Mouse (Mus musculus) layer of hippocampus, postnatal 14 days (tissue): ENCODE data around the gene Perp. TPM values are rescaled to one million over a fixed set of nuclear protein-coding genes. Genes with fewer than 3 reads are reported as not detected.

Experiments used
- DNase-seq, 2 experiments: peaks; one replicate each; pipeline ENCODE4 v3.0.0; 2021 to 2022; ENCODE audit warnings: low spot score in 2 of 2, mixed read lengths in 1 of 2
- long read RNA-seq, 2 experiments: library from polyadenylated mRNA; stranded (forward); transcript quantifications; one replicate each; pipeline ENCODE4 v2.0.0; 2021
- total RNA-seq, 2 experiments: library from RNA; stranded (reverse); gene quantifications; 2 replicates each; pipeline ENCODE4 v1.2.3; 2021

Gene Perp
- 1 to 10 TPM; 3.6 to 6.0 TPM for total RNA-seq
- long read RNA-seq, experiment 1, transcript Perp-201 (3 exons, 1,952 nt) = major isoform, 10 of 11 reads
- long read RNA-seq, experiment 1, partial matches to known transcripts = 1 of 11 reads
- long read RNA-seq, experiment 1, other reads (novel, unspliced or antisense) = 0 of 11 reads
- long read RNA-seq, experiment 2, transcript Perp-201 (3 exons, 1,952 nt) = major isoform, 10 of 10 reads
- long read RNA-seq, experiment 2, partial matches to known transcripts = 0 of 10 reads
- long read RNA-seq, experiment 2, other reads (novel, unspliced or antisense) = 0 of 10 reads

DNA sequence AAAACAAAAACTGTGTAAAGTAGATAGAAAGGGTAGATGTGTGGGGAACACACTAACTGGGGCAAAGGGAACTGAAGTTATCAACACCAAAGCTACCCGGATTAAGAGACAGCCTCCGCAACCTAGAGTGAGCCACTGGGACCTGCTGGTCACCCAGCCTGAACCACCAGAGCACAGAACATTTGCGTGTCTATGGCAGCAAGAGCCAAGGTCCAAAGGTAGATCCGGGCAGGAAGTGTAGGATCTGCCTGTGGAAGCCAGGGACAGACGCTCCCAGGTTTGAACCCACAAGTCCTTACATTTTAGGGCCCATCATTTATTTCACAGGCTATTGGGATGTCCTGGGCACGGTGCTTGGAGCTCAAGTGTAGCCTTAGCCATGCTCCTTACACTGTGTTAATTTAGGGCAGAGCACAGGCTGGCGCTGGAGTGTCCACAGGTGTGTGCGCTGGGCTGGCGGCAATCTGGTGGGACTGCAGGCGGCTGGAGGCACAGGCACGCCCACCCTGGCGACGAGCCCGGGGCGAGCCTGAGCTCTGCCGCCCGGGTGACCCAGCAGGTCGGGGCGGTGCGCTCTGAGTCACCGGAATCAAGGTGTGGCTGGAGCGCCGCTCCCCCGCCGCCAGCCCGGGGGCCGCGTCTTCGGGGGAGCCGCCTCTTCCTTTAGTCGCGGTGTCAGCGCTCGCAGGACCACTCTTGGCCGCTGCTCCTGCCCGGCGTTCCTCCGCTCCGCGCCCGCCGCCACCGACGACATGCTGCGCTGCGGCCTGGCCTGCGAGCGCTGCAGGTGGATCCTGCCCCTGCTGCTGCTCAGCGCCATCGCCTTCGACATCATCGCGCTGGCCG is at the start of gene Perp:
Perp (plus strand) TSS at position 580 of the 846 bp plus-strand sequence.
- DNase-seq = no peak

DNA sequence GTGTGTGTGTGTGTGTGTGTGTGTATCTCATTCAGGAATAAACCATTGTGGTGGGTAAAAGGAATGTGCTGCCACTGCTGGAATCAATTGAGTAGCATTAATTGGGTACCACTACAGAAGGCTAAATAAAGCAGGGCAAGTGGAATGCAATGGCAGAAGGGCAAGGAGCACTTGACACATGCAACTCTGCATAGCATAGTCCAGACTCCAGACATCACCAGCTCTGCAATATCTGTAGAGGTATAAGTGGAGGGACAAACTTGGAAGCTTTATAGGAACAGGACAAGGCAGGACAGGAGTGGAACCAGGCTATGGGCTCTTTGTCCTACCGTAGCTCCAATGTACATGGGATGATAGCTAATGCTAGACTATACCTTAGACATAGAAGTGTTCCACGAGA is 33.1 kb upstream of the Perp start:
- DNase-seq = no peak

DNA sequence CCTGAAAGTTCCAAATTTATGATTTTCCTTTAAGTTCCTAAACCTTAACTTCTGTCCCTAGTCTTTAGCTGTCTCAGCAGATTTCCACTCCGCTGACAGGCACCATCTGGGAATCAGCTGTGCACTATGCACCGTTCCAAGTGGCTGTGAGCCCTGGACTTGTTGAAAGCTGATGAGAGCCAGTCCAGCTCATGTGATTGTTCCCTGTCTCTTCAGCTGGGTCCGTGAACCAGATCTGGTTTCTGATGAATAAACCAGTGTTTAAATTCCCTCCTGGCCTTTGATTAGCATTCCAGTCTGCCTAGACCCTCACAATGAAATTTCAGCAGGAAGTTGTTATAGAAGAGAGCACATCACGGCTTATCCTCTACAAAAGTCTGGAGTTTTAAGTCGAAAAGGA is 28.3 kb upstream of the Perp start:
- DNase-seq = peak; percentile 16 to 68

DNA sequence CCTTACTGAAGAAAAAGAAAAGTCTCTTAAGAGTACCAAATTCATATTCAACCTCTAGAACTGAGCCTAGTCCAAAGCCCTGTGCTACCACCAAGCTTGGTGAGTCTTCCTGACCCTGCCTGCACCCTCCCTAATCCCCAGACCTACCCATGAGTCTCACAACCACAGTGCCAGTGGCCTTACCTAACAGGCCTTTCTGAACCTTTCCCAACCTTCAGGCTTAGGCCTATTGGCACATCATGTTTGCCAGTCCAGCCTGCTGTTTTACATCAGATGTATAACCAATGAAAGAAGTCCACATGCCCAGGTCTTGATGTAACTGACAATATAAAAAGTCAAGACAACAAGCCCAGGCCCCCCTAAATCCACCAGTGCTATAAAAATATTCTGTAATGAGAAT is 19.7 kb upstream of the Perp start:
- no peak for DNase-seq

DNA sequence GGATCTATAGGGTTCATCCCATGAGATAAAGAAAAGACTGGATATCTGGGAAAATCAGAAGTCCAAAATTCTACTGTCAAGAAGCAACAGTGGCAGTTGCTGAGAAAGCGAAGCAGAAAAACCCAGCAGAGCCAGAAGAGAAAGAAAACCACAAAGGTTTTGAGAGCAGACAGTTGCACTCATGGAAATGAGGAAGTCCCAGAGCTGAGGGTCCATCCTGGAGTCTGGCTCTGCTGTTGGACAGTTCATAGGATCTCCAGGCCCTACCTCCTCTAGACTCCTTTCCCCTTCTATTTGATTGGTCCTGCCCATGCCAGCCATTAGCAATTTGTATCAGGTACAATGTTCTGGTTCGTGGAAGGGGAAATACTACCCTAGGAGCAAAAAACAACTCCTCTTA is 18.7 kb upstream of the Perp start:
- DNase-seq = no peak

DNA sequence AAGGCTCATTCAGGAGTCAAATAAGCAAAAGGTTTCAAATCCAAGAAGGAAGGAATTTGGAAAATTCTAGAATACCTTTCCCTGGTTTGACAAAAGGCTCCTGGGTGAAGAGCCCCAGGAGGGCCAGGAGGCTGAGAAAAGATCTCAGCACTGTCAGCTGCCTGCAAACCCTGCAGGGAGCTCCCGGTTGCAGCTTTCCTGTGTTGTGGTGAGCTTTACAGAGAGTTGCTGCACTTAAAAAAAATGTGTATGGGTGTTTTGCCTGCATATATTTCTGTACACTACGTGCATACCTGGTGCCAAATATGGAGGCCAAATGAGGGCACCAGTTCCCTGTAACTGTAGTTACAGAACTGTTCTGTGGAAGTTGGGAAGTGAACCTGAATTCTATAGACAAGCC is 16.9 kb upstream of the Perp start:
- no peak for DNase-seq

DNA sequence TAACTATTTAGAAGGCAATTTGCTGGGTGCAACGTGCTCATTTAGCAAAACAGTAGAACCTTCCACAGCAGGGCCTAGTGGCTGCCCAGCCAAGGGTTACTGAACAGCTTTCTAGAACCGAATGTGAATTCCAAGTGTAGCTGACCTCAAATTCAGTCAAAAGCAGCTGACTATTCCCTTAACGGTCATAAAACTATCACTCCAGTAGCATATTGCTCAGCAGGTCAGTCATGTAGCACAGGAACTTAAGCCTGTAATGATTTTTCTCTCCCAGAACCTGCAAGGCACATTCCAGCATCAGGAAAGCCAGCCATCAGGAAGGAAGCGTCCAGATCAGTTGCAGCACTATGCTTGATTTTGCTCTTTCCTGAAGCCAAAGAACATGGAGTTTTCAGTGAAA is 14.5 kb upstream of the Perp start:
- DNase-seq = no peak

DNA sequence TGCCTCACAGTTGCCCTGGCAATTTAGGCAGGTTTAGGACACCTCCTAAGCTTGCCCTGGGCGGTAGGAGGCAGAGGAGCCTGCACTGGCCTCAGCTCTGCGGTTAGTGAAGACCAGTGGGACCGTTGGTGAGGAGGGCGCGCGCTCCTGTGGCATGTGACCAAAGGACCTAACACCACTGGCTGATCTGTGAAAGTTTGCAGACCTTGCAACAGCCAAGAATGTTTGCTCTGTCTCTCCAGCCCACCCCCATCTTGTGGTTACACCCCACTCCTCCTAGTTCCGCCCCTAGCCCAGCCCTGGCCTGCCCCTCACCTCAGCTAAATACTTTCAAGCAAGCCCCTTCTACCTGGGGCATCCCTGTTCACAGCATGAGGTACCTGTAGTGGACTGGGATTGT is 13.0 kb upstream of the Perp start:
- no peak for DNase-seq

DNA sequence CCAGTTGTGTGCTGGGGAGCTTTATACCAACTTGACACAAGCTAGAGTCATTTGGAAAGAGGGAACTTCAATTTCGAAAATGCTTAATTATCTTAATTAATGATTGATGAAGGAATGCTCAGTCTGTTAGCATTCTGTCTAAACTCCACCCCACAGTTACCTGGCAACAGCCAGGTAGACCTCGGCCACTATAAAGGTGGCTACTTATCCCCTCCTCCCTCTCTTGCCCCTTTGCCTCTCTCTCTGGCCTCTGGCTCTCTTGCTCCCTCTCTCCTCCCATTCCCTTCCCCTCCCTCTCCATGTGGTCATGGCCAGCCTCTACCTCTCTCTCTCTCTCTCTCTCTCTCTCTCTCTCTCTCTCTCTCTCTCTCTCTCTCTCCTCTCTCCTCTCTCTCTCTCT is 10.4 kb upstream of the Perp start:
- DNase-seq = no peak

DNA sequence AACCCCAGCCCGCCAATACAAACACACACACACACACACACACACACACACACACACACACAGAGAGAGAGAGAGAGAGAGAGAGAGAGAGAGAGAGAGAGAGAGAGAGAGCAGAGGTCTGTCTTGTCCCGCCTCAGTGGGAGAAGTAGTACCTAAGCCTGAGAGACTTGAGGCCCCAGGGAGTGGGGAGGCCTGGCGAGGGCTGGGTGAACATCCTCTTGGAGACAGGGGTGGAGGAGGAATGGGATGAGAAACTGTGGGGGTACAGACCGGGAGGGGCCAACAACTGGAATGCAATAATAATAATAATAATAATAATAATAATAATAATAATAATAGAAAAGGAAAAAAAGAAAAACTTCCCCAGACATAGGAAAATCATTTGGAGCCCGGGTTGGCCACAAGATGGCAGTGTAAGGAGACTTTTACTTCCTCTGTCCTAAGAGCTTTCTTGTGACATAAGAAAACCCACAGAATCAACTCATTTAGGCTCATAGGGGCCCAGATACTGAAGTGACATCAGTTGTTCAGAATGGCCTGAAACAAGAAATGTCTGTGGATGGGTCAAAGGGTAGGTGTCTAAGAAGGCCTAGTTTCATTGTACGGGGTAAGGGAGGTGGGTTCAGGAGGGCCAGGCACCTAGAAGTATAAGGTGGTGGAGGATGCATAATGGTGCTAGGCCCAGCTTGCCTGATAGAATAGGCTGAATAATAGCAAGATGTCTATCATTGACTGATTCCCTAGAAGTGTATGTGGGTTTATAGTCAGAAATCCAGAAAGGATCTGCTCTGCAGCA is 8.9 kb upstream of the Perp start:
- peak; percentile 12 to 28 for DNase-seq

DNA sequence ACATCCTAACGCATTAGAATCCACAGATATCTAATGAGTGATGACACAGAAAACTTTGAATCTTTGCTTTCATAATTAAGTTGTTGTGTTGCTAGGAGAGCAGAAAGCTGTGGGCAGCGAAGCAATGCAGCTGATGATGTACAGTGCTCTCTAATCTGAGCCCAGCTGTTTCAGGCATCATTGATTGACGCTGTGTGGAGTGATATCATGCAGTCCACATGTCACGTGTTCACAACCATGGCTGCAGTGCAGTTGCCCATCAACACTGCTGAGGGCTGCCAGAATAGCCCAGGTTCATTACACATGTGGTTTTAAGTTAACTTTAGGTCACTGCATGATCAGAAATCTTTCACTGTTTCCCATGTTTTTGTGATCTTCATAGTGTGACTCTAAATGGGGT is 5.3 kb upstream of the Perp start:
- no peak for DNase-seq

DNA sequence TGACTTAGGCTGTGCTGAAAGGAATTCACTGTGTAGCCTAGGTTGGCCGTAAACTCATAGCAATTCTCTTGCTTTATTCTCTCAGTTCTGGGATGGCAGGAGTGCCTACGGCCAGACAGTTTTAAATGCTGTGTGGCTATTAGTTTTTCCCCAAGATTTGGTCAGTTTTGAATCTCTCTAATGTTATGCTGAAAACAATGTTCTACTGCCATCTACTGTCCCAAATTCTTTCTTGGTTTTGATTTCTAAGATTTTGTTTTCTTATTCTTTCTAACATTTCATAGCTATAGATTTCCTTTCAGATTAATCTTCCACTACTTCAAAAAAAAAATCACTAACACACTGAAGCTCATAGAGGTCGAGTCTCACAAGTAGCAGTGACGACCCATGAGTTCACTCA is 4.1 kb upstream of the Perp start:
- DNase-seq = no peak

DNA sequence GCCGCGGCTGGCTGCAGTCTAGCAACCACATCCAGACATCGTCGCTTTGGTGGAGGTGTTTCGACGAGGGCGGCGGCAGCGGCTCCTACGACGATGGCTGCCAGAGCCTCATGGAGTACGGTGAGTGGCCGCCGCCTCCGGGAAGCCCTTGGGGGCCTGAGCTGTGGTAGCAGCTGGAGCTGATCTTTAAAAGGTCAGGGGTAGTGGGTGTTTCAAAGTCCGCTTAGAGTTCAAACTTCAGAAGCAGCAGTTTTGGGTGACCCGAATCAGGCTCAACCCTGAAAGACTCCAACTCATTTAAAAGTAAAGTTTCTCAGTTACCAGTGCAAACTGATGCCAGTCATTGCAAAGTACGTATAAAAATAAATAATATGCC is 455 bp downstream of the Perp start:
- DNase-seq = no peak

DNA sequence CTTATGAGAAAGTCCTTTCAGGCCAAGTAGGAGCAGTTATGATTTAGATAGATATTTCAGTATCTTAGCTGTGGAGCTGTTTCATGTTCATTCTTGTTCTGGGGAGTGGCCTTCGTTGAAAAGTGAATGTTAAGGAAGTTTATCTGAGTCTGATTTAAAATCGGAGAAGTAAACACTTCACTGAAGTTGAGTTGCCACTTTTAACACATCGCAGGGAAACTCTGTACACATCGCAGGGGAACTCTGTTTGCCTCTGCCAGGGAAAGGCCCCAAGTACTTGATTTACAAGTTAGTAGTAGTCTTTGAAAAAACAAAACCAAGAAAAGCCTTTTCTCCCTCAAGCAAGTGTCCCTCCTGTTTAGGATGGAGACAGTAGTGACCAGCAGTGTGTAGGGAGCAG is 891 bp downstream of the Perp start:
- no peak for DNase-seq

DNA sequence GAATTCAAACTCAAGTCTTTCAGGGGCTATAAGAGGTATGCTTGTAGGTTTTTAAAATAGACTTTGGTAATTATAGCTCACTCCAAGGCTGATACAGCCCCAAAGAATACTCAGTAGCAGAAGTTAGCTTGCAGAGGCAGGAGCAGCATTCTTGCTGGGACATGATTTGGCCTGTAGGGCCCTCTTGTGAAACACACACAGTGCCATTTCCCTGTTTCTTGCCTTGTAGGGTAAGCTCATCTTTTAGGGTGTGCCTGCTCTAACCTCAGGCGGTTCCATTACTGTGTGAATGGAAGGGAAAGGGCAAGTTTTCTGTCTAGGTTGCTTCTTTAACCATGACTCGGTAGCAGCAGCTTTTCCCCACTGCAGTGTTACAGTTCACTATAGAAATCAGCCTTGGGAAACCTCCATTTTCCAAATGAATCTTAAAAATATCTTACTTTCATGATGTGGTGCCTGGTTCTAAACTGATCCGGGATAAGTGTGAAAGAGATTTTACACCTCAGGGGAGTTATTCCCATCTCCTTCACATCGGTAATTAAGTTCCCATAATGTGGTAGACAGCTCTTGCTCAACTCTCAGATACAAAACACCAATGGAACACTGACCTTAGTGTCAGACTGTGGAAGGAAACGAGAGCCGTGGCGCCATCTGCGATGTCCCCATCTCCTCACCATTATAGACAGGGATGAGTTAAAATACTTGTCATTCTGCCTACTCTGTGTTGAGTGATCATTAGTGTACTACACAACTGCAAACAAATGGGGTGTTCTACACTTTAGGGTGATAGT is 1.8 kb downstream of the Perp start:
- DNase-seq = no peak

DNA sequence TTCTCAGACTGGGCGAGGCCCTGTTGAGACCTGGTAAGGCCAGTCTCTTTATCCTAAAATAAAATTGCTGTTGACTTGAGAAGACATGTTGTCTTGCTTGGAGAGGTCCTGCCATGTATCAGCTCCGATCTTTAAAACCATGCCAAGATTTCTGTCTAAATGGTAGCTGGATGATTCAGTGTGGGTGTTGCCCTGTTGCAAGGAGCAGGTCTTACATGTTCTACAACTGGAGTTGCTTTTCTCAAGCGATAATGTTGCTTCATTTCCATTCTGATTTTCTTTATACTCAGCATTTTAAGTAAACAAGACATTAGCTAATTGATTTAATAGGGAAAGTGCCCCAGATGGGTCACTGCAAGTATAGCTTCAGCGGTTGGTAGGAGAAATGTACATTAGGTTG is 5.4 kb downstream of the Perp start:
- no peak for DNase-seq

DNA sequence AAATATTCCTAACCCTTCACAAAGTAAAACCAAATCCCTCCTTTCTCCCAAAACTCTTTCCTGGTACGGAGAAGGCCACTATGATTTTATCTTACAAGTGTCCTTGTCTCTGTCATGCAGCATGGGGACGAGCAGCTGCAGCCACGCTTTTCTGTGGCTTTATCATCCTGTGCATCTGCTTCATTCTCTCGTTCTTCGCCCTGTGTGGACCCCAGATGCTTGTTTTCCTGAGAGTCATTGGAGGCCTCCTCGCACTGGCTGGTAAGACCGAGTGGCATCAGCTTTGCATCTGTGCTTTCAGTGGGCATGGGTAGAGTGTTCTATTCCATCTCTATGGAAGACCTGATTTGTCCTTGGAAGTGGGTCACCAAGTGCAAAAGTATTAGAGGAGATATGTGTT is 8.6 kb downstream of the Perp start:
- DNase-seq = no peak

DNA sequence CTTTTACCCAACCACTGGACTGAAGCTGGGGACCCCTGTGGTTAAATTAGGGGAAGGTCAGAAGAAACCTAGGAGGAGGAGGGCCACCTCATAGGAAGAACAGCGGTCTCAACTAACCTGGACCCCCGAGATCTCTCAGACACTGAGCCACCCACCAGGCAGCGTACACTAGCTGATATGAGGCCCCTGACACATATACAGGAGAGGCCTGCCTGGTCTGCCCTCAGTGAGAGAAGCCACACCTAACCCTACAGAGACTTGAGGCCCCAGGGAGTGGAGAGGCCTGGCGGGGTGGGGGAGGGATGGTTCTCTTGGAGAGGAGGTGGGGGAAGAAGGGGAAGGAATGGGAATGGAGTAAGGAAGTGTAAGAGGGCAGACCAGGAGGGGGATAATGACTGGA is 12.4 kb downstream of the Perp start:
- no peak for DNase-seq

DNA sequence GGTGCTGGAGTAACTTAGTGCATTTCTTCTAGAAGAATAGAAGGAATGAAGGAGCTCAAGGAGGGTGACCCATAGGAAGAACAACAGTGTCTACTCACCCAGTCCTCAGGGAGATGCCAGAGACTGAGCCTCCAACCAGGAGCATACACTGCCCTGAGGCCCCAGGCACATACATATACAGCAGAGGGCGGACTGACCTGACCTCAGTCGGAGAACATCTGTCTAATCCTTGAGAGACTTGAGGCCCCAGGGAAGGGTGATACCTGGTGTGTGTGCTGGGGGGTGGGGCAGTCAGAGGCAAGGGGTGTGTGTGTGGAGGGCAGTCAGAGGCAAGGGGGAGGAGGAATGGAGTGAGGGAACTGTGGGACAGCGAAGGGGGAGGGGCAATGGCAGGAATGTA is 14.8 kb downstream of the Perp start:
- DNase-seq = no peak

DNA sequence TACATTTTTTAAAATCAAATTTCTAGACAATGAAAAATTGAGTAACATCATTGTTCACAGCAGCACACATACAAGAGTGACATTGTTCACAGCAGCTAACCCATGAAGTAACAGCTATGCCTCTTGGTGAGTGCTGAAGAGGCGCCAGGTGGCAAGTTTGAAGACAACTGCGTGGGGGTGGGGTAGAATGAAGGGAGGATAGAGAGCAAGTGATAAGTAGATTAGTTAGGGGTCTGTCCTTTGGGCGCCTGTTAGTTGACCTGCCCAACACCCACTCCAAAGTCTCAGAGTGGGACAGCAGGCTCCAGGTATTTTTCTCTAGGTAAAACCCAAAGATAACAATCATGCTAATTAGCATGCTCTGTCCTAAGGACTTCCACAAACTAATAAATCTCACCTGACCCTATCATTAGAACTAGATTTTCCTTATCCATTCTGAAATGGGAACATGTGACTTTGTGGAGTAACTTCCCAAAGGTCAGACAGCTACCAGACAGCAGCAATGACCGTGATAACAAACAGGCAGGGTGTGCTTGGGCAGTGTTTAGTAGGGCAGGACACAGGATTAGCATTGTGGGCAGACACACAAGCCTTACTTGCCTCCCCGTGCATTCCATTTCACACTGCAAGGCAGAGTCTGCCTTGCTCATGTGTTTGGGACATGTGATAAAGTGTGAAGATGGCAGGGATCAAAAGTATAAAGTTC is 15.5 kb downstream of the Perp start:
- no peak for DNase-seq

DNA sequence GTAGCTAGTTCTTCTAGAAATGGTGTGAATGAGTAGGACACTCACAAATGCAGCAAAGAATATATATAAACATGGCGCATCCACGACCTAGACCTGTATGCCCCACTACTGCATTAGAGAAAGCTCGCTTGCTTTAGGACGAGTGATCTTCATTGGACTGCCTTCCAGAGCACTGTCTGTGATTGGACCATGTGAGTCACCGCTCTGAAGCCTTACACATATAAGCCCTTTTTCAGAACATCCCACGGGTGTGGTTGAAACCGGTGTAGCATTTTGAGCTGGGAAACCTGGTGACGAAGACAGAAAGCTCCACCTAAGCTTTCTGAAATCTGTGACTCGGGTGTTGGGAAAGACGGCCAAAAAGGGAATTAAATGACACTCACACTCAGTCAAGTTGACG is 16.0 kb downstream of the Perp start:
- DNase-seq = no peak
